Mouse (Mus musculus): ENCODE results near the gene Mtrex. TPM values are rescaled to one million over a fixed set of nuclear protein-coding genes. Genes with fewer than 3 reads are reported as not detected.
A peak's percentile ranks its signal among the peaks of the same experiment; 100 is the strongest.

The Mtrex gene
- 10 to 100 TPM; 22.1 to 27.2 (median 26.0) TPM for total RNA-seq (2022)

- peak; percentile 100 for DNase-seq (ENCODE audit: low spot score)
These were observed at the start of gene Mtrex, which contains the start of gene Dhx29 for GRCm38 (mm10) chr13:112927287-112928001. Gene Mtrex (minus strand): TSS chr13:112927398. Gene Dhx29 (plus strand): TSS chr13:112927454.

GRCm38 (mm10) chr13:112976720-112977119, 49.5 kb upstream of the Mtrex start:
- DNase-seq (ENCODE audit: low spot score), result no peak

GRCm38 (mm10) chr13:112967267-112967666, 40.1 kb upstream of the Mtrex start:
- DNase-seq (ENCODE audit: low spot score), result no peak

- no peak for DNase-seq (ENCODE audit: low spot score)
These were observed 37.2 kb upstream of the Mtrex start for GRCm38 (mm10) chr13:112964421-112964820.

- no peak for DNase-seq (ENCODE audit: low spot score)
These were observed 35.9 kb upstream of the Mtrex start for GRCm38 (mm10) chr13:112963081-112963480.

- DNase-seq (ENCODE audit: low spot score), result no peak
These were observed 26.9 kb upstream of the Mtrex start for GRCm38 (mm10) chr13:112954067-112954466.

- DNase-seq (ENCODE audit: low spot score), result no peak
These were observed 18.7 kb upstream of the Mtrex start for GRCm38 (mm10) chr13:112945900-112946299.

GRCm38 (mm10) chr13:112945312-112945711, 18.1 kb upstream of the Mtrex start:
- no peak for DNase-seq (ENCODE audit: low spot score)

GRCm38 (mm10) chr13:112941879-112942330, 14.7 kb upstream of the Mtrex start:
- no peak for DNase-seq (ENCODE audit: low spot score)

GRCm38 (mm10) chr13:112938130-112938529, 10.9 kb upstream of the Mtrex start:
- no peak for DNase-seq (ENCODE audit: low spot score)

- no peak for DNase-seq (ENCODE audit: low spot score)
These were observed 955 bp upstream of the Mtrex start for GRCm38 (mm10) chr13:112928038-112928668.

GRCm38 (mm10) chr13:112926796-112927195, 402 bp downstream of the Mtrex start:
- DNase-seq (ENCODE audit: low spot score), result no peak

- DNase-seq (ENCODE audit: low spot score), result no peak
These were observed 1.2 kb downstream of the Mtrex start for GRCm38 (mm10) chr13:112925976-112926375.

GRCm38 (mm10) chr13:112925266-112925665, 1.9 kb downstream of the Mtrex start:
- no peak for DNase-seq (ENCODE audit: low spot score)

GRCm38 (mm10) chr13:112920906-112921305, 6.3 kb downstream of the Mtrex start:
- DNase-seq (ENCODE audit: low spot score), result no peak

- DNase-seq (ENCODE audit: low spot score), result no peak
These were observed 7.9 kb downstream of the Mtrex start for GRCm38 (mm10) chr13:112919141-112919865.

GRCm38 (mm10) chr13:112910434-112910833, 16.8 kb downstream of the Mtrex start:
- no peak for DNase-seq (ENCODE audit: low spot score)

GRCm38 (mm10) chr13:112909663-112910062, 17.5 kb downstream of the Mtrex start:
- peak; percentile 31 for DNase-seq (ENCODE audit: low spot score)

GRCm38 (mm10) chr13:112902176-112902575, 25.0 kb downstream of the Mtrex start:
- DNase-seq (ENCODE audit: low spot score), result no peak

- DNase-seq (ENCODE audit: low spot score), result no peak
These were observed 40.0 kb downstream of the Mtrex start for GRCm38 (mm10) chr13:112887234-112887633.

- DNase-seq (ENCODE audit: low spot score), result no peak
These were observed 55.5 kb downstream of the Mtrex start for GRCm38 (mm10) chr13:112871500-112872266.
